21 mouse cellular contexts compared by ENCODE assay signal in genomic region chr7:68550330-68550729, GRCm38 (mm10).
DNase-seq lines count a peak whose midpoint lies in the region; ATAC-seq and TF ChIP-seq lines count a peak whose summit lies in the region.
"Had no signal": no experiment of that assay in that cellular context is flagged by ENCODE, and none has a peak within 500 bp of the region (broad histone marks: within the 10 kb centered on the region; RNA-seq: fewer than 3 reads in every experiment).

No protein-coding gene starts in this region.

- no peak for ATAC-seq in hindbrain, embryonic 11.5 days (ENCODE audit: low FRiP score)
- ATAC-seq in hindbrain, embryonic 13.5 days (ENCODE audit: low FRiP score) = no peak
- peak; percentile 61; the same call in 1 of the 2 replicates for ATAC-seq in heart, embryonic 12.5 days (ENCODE audit: insufficient number of reproducible peaks, low FRiP score)
- ATAC-seq in liver, embryonic 11.5 days (replicated peaks; ENCODE audit: low FRiP score) = no peak
- ATAC-seq: hindbrain, embryonic 16.5 days; midbrain, embryonic 16.5 days had no signal

- intact Hi-C loops in heart, adult 2 months (cut with DNase I) = no loop called here

- no peak for TF ChIP-seq POLR2A in heart, adult 2 months (IDR thresholded peaks at IDR 0.05; ENCODE audit: insufficient read depth, low read depth, low read length)

- TF ChIP-seq EP300 in heart, adult 2 months (IDR thresholded peaks at IDR 0.05; ENCODE audit: insufficient read depth, low read depth, low read length) = no peak

- no peaks in the 10 kb centered on the region for H3K4me1 ChIP-seq in hindbrain, embryonic 11.5 days (replicated peaks; ENCODE audit: control insufficient read depth, insufficient read depth, low read length)
- no peaks in the 10 kb centered on the region for H3K4me1 ChIP-seq in hindbrain, embryonic 13.5 days (replicated peaks)
- H3K4me1 ChIP-seq in heart, adult 2 months (ENCODE audit: control insufficient read depth, insufficient read depth, low read length) = no peaks in the 10 kb centered on the region
- peaks cover 17% of the 10 kb centered on the region for H3K4me1 ChIP-seq in heart, embryonic 12.5 days (replicated peaks)
- no peaks in the 10 kb centered on the region for H3K4me1 ChIP-seq in forebrain, embryonic 10.5 days
- no peaks in the 10 kb centered on the region for H3K4me1 ChIP-seq in liver, embryonic 11.5 days (replicated peaks; ENCODE audit: control insufficient read depth, insufficient read depth, low read length)
- H3K4me1 ChIP-seq: embryonic facial prominence, embryonic 13.5 days; megakaryocyte, embryonic 14.5 days; neural tube, embryonic 15.5 days had no signal

- no peaks in the 10 kb centered on the region for H3K36me3 ChIP-seq in hindbrain, embryonic 11.5 days (ENCODE audit: control insufficient read depth, insufficient read depth, low read length)
- no peaks in the 10 kb centered on the region for H3K36me3 ChIP-seq in hindbrain, embryonic 13.5 days
- no peaks in the 10 kb centered on the region for H3K36me3 ChIP-seq in heart, adult 2 months (ENCODE audit: control insufficient read depth, insufficient read depth, low read length)
- H3K36me3 ChIP-seq in heart, embryonic 12.5 days = no peaks in the 10 kb centered on the region
- H3K36me3 ChIP-seq in forebrain, embryonic 10.5 days (replicated peaks) = no peaks in the 10 kb centered on the region
- no peaks in the 10 kb centered on the region for H3K36me3 ChIP-seq in liver, embryonic 11.5 days (ENCODE audit: control insufficient read depth, insufficient read depth, low read length)
- H3K36me3 ChIP-seq: embryonic facial prominence, embryonic 13.5 days; neural tube, embryonic 15.5 days had no signal

- no peak overlapping the region for H3K27ac ChIP-seq in hindbrain, embryonic 11.5 days (ENCODE audit: low read depth, low read length)
- no peak overlapping the region for H3K27ac ChIP-seq in hindbrain, embryonic 13.5 days
- peak overlapping the region; percentile 38; the same call in 1 of the 2 replicates for H3K27ac ChIP-seq in heart, adult 2 months
- H3K27ac ChIP-seq in heart, embryonic 12.5 days (ENCODE audit: poor library complexity, severe bottlenecking) = peak overlapping the region; percentile 90
- H3K27ac ChIP-seq in forebrain, embryonic 10.5 days = no peak overlapping the region
- no peak overlapping the region for H3K27ac ChIP-seq in liver, embryonic 11.5 days (ENCODE audit: low read depth, low read length)
- H3K27ac ChIP-seq: embryonic facial prominence, embryonic 13.5 days; kidney, postnatal 0 days; neural tube, embryonic 15.5 days had no signal

- no peaks in the 10 kb centered on the region for H3K79me2 ChIP-seq in heart, adult 2 months (replicated peaks; ENCODE audit: control insufficient read depth, insufficient read depth, low read length)

- H3K9me3 ChIP-seq in hindbrain, embryonic 11.5 days (ENCODE audit: control insufficient read depth, low read length) = no peaks in the 10 kb centered on the region
- H3K9me3 ChIP-seq in hindbrain, embryonic 13.5 days = no peaks in the 10 kb centered on the region
- no peaks in the 10 kb centered on the region for H3K9me3 ChIP-seq in heart, embryonic 12.5 days (replicated peaks)
- H3K9me3 ChIP-seq in forebrain, embryonic 10.5 days = no peaks in the 10 kb centered on the region
- no peaks in the 10 kb centered on the region for H3K9me3 ChIP-seq in liver, embryonic 11.5 days (ENCODE audit: control insufficient read depth, low read length)
- H3K9me3 ChIP-seq: embryonic facial prominence, embryonic 13.5 days; neural tube, embryonic 15.5 days had no signal

- peak; percentile 7 for DNase-seq in hindbrain, embryonic 11.5 days (ENCODE audit: low spot score)
- peak in 1 of 2 experiments; percentile 3 for DNase-seq in heart, adult 2 months
- peak; percentile 12 for DNase-seq in heart, postnatal 4 days
- DNase-seq in forebrain, embryonic 10.5 days (ENCODE audit: extremely low spot score, low spot score) = no peak
- no peak for DNase-seq in gastrocnemius, adult 18-20 months (ENCODE audit: low spot score)
- DNase-seq in liver, embryonic 11.5 days (ENCODE audit: low spot score) = no peak
- DNase-seq: adrenal gland, postnatal 36 days; B cell, adult 2 months; cerebellum, adult 18-20 months; cerebellum, postnatal 36 days; kidney, adult 11 months; lung, adult 2 months; thymus, postnatal 14 days had no signal

- no peaks in the 10 kb centered on the region for H3K27me3 ChIP-seq in hindbrain, embryonic 11.5 days (ENCODE audit: control insufficient read depth, insufficient read depth, low read length)
- no peaks in the 10 kb centered on the region for H3K27me3 ChIP-seq in hindbrain, embryonic 13.5 days
- no peaks in the 10 kb centered on the region for H3K27me3 ChIP-seq in heart, adult 2 months (ENCODE audit: control insufficient read depth, insufficient read depth, low read length)
- H3K27me3 ChIP-seq in heart, embryonic 12.5 days (replicated peaks) = no peaks in the 10 kb centered on the region
- H3K27me3 ChIP-seq in forebrain, embryonic 10.5 days (ENCODE audit: poor library complexity, severe bottlenecking) = no peaks in the 10 kb centered on the region
- H3K27me3 ChIP-seq in liver, embryonic 11.5 days (replicated peaks; ENCODE audit: control insufficient read depth, insufficient read depth, low read length) = no peaks in the 10 kb centered on the region
- H3K27me3 ChIP-seq: embryonic facial prominence, embryonic 13.5 days; megakaryocyte, embryonic 14.5 days; neural tube, embryonic 15.5 days had no signal

- 34% methylated on average over 3 of the region's 3 CpGs for WGBS in hindbrain, embryonic 11.5 days
- 40% methylated on average over 3 of the region's 3 CpGs for WGBS in hindbrain, embryonic 13.5 days
- 9% methylated on average over 3 of the region's 3 CpGs for WGBS in heart, adult 2 months
- WGBS in heart, embryonic 12.5 days = 16% methylated on average over 3 of the region's 3 CpGs
- WGBS in forebrain, embryonic 10.5 days = 57% methylated on average over 3 of the region's 3 CpGs
- 74% methylated on average over 3 of the region's 3 CpGs for WGBS in liver, embryonic 11.5 days

- H3K4me3 ChIP-seq in hindbrain, embryonic 11.5 days (ENCODE audit: low read depth, low read length) = no peak overlapping the region
- H3K4me3 ChIP-seq in hindbrain, embryonic 13.5 days = no peak overlapping the region
- no peak overlapping the region for H3K4me3 ChIP-seq in heart, adult 2 months
- H3K4me3 ChIP-seq in heart, embryonic 12.5 days = no peak overlapping the region
- H3K4me3 ChIP-seq in forebrain, embryonic 10.5 days = no peak overlapping the region
- H3K4me3 ChIP-seq in liver, embryonic 11.5 days (ENCODE audit: low read depth, low read length) = no peak overlapping the region
- H3K4me3 ChIP-seq: embryonic facial prominence, embryonic 13.5 days; megakaryocyte, embryonic 14.5 days; neural tube, embryonic 15.5 days had no signal

- no peak overlapping the region for H3K9ac ChIP-seq in hindbrain, embryonic 11.5 days (ENCODE audit: low read depth, low read length)
- H3K9ac ChIP-seq in hindbrain, embryonic 13.5 days = no peak overlapping the region
- H3K9ac ChIP-seq in heart, adult 2 months (ENCODE audit: low read depth, low read length) = no peak overlapping the region
- H3K9ac ChIP-seq in heart, embryonic 12.5 days = no peak overlapping the region
- H3K9ac ChIP-seq in liver, embryonic 11.5 days (ENCODE audit: low read depth, low read length) = no peak overlapping the region
- H3K9ac ChIP-seq: embryonic facial prominence, embryonic 13.5 days; neural tube, embryonic 15.5 days had no signal

- no peak overlapping the region for H3K4me2 ChIP-seq in hindbrain, embryonic 11.5 days (replicated peaks; ENCODE audit: low read depth, low read length)
- H3K4me2 ChIP-seq in hindbrain, embryonic 13.5 days = no peak overlapping the region
- H3K4me2 ChIP-seq in heart, embryonic 12.5 days = no peak overlapping the region
- no peak overlapping the region for H3K4me2 ChIP-seq in liver, embryonic 11.5 days
- H3K4me2 ChIP-seq: embryonic facial prominence, embryonic 13.5 days; neural tube, embryonic 15.5 days had no signal

- no peak for TF ChIP-seq CTCF in heart, adult 2 months (IDR thresholded peaks at IDR 0.05)

Comparison
In these comparisons a context has a peak if more than half of its experiments do, and no peak if none do; other contexts are left out.
1. DNase-seq: peak in hindbrain, embryonic 11.5 days (single experiment) and heart, postnatal 4 days (single experiment); none in forebrain, embryonic 10.5 days (single experiment), gastrocnemius, adult 18-20 months (single experiment) and liver, embryonic 11.5 days (single experiment).
2. H3K27ac ChIP-seq: peak in heart, adult 2 months (single experiment) and heart, embryonic 12.5 days (single experiment); none in hindbrain, embryonic 11.5 days (single experiment), hindbrain, embryonic 13.5 days (single experiment), forebrain, embryonic 10.5 days (single experiment) and liver, embryonic 11.5 days (single experiment).